Mouse (Mus musculus) cortical plate, adult 2 months (tissue): Measurements from ENCODE around the gene Ephb2. TPM values are rescaled to one million over a fixed set of nuclear protein-coding genes. Genes with fewer than 3 reads are reported as not detected.
A peak's percentile ranks its signal among the peaks of the same experiment; 100 is the strongest.

Source experiments
- H3K27ac ChIP-seq: fragments of 200-500 bp; 2 replicates; pipeline ENCODE4 v1.5.1; 2012; ENCODE audit warnings: low read length, control low read depth, inconsistent platforms; ENCODE audit not compliant: insufficient read depth
- H3K4me1 ChIP-seq: fragments of 200-500 bp; 2 replicates; pipeline ENCODE4 v1.6.1; 2011; ENCODE audit warnings: low read length; ENCODE audit not compliant: control insufficient read depth, insufficient read depth
- H3K4me3 ChIP-seq: fragments of 200-500 bp; 2 replicates; pipeline ENCODE4 v1.5.1; 2011; ENCODE audit warnings: mild to moderate bottlenecking, low read length, control low read depth; ENCODE audit not compliant: insufficient read depth
- CTCF ChIP-seq: fragments of 200-500 bp; IDR thresholded peaks from 2 replicates; pipeline ENCODE4 v1.5.1; 2011; ENCODE audit warnings: mild to moderate bottlenecking, control low read depth, low read length; ENCODE audit not compliant: insufficient read depth; ENCODE audit errors: extremely low read depth
- POLR2A ChIP-seq: fragments of 200-500 bp; IDR thresholded peaks from 2 replicates; pipeline ENCODE4 v1.6.1; 2011; ENCODE audit warnings: mild to moderate bottlenecking, low read length, control low read depth; ENCODE audit not compliant: insufficient read depth; ENCODE audit errors: extremely low read depth
- polyA plus RNA-seq: library from polyadenylated mRNA; depleted of rRNA; stranded (reverse); fragments of >200 nt; gene quantifications from 2 replicates; pipeline ENCODE4 v1.2.3, GENCODE M21; 2012

The Ephb2 gene
- polyA plus RNA-seq, 1 experiment: 17.1 TPM

DNA sequence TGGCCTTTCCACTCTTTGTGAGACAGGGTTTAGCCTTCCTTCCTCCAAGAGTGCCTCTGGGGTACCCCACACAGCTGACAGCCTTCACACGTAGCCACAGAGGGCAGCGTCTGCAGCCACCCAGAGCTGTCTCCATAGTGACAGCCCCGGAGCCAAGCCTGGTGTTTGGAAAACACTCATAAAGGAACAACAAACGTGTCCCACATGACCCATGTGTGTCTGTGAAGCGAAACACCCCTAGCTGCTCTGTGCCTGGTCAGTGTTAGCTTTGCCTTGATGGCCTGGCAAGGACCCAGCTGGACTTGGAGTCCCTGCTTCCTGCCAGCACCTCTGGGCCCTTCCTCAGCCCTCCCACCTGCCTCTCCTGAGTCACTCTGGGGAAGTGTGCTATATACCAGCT lies 93.1 kb downstream of the Ephb2 start:
- TF ChIP-seq CTCF: no peak
- TF ChIP-seq POLR2A: no peak
- Histone ChIP-seq H3K27ac (peak overlapping the region; percentile 33), H3K4me1 (peaks cover 24% of the 10 kb centered on the region), H3K4me3 (no peak overlapping the region)

DNA sequence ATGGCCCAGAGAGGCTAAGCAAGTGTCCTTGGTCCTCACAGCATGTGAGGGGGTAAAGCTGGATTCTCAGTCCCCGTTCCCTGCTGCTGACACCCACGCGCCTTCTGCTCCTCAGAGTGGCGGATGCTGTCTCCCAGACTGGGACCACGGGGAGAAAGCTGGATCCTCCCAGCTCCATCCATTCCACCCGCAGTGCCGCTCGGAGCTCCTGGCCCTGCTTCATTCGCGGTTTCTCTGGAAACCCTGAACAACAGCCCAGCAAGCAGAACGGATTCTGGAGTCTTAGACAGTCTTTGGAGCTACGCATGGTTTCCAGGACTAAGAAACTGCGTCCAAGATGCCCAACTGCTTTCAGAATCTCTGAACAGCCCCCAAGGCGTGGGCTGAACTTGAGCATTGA lies 93.9 kb downstream of the Ephb2 start:
- Histone ChIP-seq H3K4me1 (peaks cover 24% of the 10 kb centered on the region), H3K27ac (peak overlapping the region; percentile 33), H3K4me3 (no peak overlapping the region)
- TF ChIP-seq POLR2A: no peak
- TF ChIP-seq CTCF: no peak

DNA sequence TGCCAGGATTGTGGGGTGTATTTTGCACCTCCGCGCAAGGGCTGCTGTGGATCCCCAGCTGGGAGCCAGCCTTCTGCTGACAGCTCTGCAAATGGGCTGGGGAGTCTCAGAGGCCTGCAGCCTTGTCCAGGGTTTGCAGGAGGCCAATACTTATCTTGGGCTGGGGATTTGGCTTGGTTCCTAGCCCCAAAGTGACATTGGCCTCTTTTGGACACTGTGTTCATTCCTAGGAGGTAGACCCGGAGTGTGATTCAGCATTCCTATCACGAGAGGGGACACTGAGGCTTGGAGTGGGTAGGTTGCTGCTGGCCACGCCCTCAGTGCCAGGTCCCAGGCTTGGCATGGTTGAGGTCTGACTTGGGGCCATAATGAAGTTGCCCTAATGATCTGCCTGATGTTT lies 94.8 kb downstream of the Ephb2 start:
- Histone ChIP-seq H3K4me1 (peaks cover 24% of the 10 kb centered on the region), H3K27ac (peak overlapping the region; percentile 35; the same call in 1 of the 2 replicates), H3K4me3 (no peak overlapping the region)
- no peak for TF ChIP-seq POLR2A
- TF ChIP-seq CTCF: no peak

DNA sequence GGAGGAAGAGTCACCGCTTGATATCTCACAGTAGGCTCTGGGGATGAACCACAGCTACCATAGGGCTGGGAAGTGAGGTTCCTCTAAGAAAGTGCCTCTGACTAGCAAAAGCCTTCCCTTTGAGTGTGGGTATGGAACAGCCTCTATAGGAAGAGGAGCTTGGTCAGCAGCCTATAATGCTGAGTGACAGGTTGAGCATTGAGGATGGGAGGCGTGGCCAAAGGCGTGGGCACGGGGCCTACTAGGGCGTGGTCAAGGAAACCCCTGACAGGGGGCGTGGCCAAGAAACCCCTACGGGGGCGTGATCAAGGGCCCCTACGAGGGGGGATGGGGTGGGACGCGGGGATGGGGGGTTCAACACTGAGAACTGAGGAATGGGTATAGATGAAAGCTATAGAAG lies 96.6 kb downstream of the Ephb2 start:
- no peak overlapping the region for H3K4me3 ChIP-seq
- peaks cover 22% of the 10 kb centered on the region for H3K4me1 ChIP-seq
- no peak for TF ChIP-seq CTCF
- no peak for TF ChIP-seq POLR2A
- no peak overlapping the region for H3K27ac ChIP-seq

DNA sequence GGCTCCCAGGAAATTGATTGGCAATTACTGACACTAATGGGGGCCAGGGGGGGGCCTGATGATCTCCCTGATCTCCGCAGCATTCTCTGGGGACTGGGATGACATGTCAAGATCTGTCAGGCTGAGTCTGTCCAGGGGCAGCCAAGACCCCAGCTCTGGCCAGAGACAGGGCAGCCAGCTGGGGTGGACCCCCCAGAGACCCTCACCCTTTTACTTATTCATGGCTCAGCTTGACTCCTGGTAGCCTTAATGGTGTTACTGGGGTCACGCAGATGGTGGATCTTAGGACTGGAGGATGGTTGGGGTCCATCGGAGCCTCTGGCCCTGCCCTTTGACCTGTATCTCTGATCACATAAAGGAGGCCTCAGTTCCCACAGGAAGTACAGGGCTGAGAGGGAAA lies 97.5 kb downstream of the Ephb2 start:
- no peak for TF ChIP-seq POLR2A
- TF ChIP-seq CTCF: no peak
- H3K27ac ChIP-seq: no peak overlapping the region
- H3K4me1 ChIP-seq: peaks cover 15% of the 10 kb centered on the region; the same call in 1 of the 2 replicates
- no peak overlapping the region for H3K4me3 ChIP-seq

DNA sequence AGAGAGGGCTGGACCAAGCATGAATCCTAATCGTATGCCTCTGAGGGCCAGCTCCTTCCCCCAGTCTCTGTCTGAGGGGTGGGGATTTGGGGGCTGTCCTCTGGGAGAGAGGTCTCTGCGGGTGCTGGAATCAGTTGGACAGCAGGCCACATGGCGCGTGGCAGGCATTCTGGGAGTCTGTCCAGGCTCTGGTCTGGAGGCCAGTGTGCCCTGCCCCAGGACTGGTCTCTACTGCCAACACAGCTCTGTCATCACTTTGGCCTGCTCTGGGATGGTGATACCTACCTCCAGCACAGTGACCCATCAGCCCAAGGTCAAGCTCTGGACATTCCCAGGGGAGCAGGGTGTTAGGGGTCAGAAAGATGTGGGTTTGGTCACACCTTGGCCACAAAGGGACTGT lies 99.9 kb downstream of the Ephb2 start:
- no peak for TF ChIP-seq CTCF
- no peak for TF ChIP-seq POLR2A
- Histone ChIP-seq H3K4me1 (0 out of 2 replicates have a peak, but pooled peaks cover 2% of the 10 kb centered on the region), H3K4me3 (no peak overlapping the region), H3K27ac (no peak overlapping the region)

DNA sequence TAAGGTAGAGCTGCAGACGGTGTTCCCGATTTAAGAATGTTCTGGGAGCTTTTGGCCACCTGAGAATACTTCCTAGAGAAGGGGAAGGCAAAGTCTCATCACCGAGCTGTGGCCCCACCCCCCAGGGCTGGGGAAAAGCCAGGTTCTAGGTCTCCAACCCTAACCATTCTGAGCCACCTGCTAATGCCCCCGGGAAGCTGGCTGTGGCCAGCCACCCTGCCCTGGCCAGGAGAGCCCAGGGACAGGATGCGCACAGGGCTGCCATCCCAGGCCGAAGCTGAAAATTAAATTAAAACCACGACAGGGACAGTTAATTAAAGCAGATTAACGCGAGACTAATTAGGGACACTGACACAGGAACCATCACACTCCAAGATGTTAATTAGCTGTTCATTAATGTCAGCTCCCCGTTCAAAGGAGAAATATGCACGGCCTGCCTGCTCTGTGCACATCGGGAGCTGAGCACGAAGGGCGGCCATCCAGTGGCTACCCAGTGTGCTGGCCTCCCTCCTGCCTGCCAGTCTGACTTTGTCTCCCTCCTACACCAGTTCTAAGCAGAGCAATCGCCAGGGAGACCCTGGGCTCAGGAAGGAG lies 101.5 kb downstream of the Ephb2 start:
- Histone ChIP-seq H3K4me3 (no peak overlapping the region), H3K4me1 (no peaks in the 10 kb centered on the region), H3K27ac (no peak overlapping the region)
- TF ChIP-seq POLR2A (no peak), CTCF (no peak)

DNA sequence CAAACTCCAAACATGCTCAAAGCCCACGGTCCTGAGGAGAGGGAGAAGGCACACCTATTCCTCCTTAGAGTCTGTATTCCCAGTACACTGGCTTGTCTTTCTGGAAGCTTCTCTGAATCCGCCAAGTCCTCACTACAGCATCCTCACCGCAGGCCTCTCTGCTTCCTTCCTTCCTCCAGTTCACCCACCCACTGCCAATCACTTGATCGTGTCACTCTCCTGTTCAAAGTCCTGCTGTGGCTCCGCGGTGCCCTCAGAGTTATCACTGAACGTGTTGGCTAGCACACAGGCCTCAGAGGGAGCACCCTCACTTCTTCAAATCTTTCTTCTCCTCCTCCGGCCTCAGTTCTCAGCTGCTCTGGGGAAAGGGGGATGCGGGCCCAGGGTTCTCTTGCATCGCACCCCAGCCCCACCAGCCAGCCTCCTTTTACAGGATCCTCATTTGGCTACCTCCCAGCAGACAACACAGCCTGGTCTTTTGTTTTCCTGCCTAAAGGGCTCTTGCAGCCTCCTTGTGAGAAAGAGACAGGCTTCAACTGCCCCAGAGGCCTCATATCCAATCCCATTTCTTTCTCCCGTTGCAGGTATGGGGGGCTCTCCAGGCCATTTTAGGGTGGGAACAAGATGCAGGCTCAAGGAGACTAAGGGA lies 102.4 kb downstream of the Ephb2 start:
- no peak overlapping the region for H3K27ac ChIP-seq

DNA sequence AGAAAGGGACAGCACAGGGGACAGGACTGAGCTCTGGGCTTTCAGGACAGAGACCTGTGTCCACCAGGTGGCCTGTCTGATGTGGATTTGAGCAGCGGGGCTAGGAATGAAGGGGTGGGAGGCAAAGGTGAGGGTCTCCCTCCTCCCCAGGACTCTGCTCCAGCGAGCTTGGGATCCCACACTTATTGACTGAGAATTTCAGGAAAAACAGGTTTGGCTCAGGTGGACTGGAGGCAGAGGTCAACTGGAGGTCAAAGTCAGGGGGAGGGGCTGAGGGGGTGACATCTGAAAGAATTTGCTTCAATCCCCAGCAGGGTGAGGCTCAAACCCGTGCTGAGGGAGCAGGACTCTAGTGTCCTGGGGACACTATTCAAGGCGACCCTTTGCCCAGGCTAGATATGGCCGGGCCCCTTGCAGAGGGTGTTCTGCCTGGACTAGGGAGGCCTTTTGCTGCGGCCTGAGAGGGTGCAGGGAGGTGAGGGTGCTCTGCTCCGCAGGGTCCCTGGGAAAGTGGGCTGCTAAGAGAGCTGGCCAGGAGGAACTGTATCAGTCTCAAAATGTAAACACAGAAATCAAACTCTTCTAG lies 103.2 kb downstream of the Ephb2 start:
- TF ChIP-seq POLR2A (no peak), CTCF (no peak)
- H3K4me3 ChIP-seq: no peak overlapping the region
- H3K4me1 ChIP-seq: no peaks in the 10 kb centered on the region
- no peak overlapping the region for H3K27ac ChIP-seq

More for the DNA sequence above, 102.4 kb downstream of the Ephb2 start:
- no peaks in the 10 kb centered on the region for H3K4me1 ChIP-seq
- no peak overlapping the region for H3K4me3 ChIP-seq
- TF ChIP-seq POLR2A (no peak), CTCF (no peak)

DNA sequence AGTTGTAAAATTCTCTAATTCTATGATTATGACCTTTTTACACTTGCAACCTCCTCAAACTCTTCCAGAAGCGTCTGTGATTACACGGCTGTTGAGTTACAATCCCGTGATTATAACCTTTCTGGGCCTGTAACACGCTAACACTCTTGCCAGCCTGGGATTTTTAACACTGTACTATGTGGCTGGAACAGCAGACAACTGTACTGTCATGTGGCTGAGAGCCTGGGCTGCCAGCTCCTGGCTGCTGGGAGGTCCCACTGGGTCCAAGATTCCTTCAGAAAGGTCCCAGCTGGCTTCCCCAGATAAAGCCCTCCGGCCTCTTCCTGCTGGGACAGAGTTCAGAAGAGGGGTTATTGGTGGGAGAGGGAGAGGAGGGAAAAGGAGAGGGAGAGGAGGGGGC lies 104.0 kb downstream of the Ephb2 start:
- Histone ChIP-seq H3K4me1 (no peaks in the 10 kb centered on the region), H3K27ac (no peak overlapping the region), H3K4me3 (no peak overlapping the region)
- TF ChIP-seq CTCF (no peak), POLR2A (no peak)
